Mouse (Mus musculus) adrenal gland, postnatal 36 days (tissue): ENCODE measurements around the gene Umodl1. TPM values are rescaled to one million over a fixed set of nuclear protein-coding genes. Genes with fewer than 3 reads are reported as not detected.

Experiments
- DNase-seq, 2 experiments: peaks; one replicate each; pipeline ENCODE4 v3.0.0; 2021; ENCODE audit warnings: mixed read lengths in 1 of 2
- long read RNA-seq, 2 experiments: library from polyadenylated mRNA; stranded (forward); transcript quantifications; one replicate each; pipeline ENCODE4 v2.0.0; 2021; ENCODE audit warnings: borderline sequencing depth in 2 of 2
- total RNA-seq, 2 experiments: library from RNA; stranded (reverse); gene quantifications; 2 replicates each; pipeline ENCODE4 v1.2.3; 2021

Umodl1 gene
- 1 to 10 TPM in 1 of 2 experiments, not detected in 1; 1.1 TPM for total RNA-seq
- long read RNA-seq, experiment 1, partial matches to known transcripts, result 0 of 1 reads
- long read RNA-seq, experiment 1, other reads (novel, unspliced or antisense), result 1 of 1 reads
- long read RNA-seq, experiment 2, result 0 reads

GRCm38 (mm10) chr17:30954340-30954739 lies at the start of gene Umodl1:
Gene Umodl1 (plus strand): TSS chr17:30954640.
- DNase-seq, result no peak

GRCm38 (mm10) chr17:30907577-30907976 lies 46.9 kb upstream of the Umodl1 start:
- no peak for DNase-seq

- peak; percentile 63 to 80 for DNase-seq
Measured at GRCm38 (mm10) chr17:30910866-30911731, 43.3 kb upstream of the Umodl1 start.

- no peak for DNase-seq
Measured at GRCm38 (mm10) chr17:30911732-30912088, 42.7 kb upstream of the Umodl1 start.

- no peak for DNase-seq
Measured at GRCm38 (mm10) chr17:30912536-30912935, 41.9 kb upstream of the Umodl1 start.

GRCm38 (mm10) chr17:30914264-30914663 lies 40.2 kb upstream of the Umodl1 start:
- DNase-seq, result no peak

- no peak for DNase-seq
Measured at GRCm38 (mm10) chr17:30923566-30923965, 30.9 kb upstream of the Umodl1 start.

GRCm38 (mm10) chr17:30930827-30931226 lies 23.6 kb upstream of the Umodl1 start:
- no peak for DNase-seq

- DNase-seq, result no peak
Measured at GRCm38 (mm10) chr17:30932836-30933235, 21.6 kb upstream of the Umodl1 start.

GRCm38 (mm10) chr17:30935301-30935700 lies 19.1 kb upstream of the Umodl1 start:
- DNase-seq, result no peak

GRCm38 (mm10) chr17:30938554-30938953 lies 15.9 kb upstream of the Umodl1 start:
- peak; percentile 11 to 31 for DNase-seq

- DNase-seq, result no peak
Measured at GRCm38 (mm10) chr17:30948382-30948781, 6.1 kb upstream of the Umodl1 start.

- DNase-seq, result peak; percentile 66 to 73
Measured at GRCm38 (mm10) chr17:30950780-30951179, 3.7 kb upstream of the Umodl1 start.

GRCm38 (mm10) chr17:30951600-30951999 lies 2.8 kb upstream of the Umodl1 start:
- DNase-seq, result no peak

GRCm38 (mm10) chr17:30961936-30962592 lies 7.6 kb downstream of the Umodl1 start:
- DNase-seq, result no peak

- no peak for DNase-seq
Measured at GRCm38 (mm10) chr17:30962880-30963279, 8.4 kb downstream of the Umodl1 start.

GRCm38 (mm10) chr17:30969983-30970382 lies 15.5 kb downstream of the Umodl1 start:
- DNase-seq, result no peak

GRCm38 (mm10) chr17:30971877-30972276 lies 17.4 kb downstream of the Umodl1 start:
- no peak for DNase-seq

GRCm38 (mm10) chr17:30973332-30973731 lies 18.9 kb downstream of the Umodl1 start:
- peak in 1 of 2 experiments; percentile 5 for DNase-seq

GRCm38 (mm10) chr17:30977290-30977689 lies 22.9 kb downstream of the Umodl1 start:
- no peak for DNase-seq

GRCm38 (mm10) chr17:30978556-30978955 lies 24.1 kb downstream of the Umodl1 start:
- no peak for DNase-seq

GRCm38 (mm10) chr17:30983521-30983920 lies 29.1 kb downstream of the Umodl1 start:
- DNase-seq, result peak; percentile 28 to 31

GRCm38 (mm10) chr17:30990254-30990653 lies 35.8 kb downstream of the Umodl1 start:
- peak in 1 of 2 experiments; percentile 32 for DNase-seq
